Mouse (Mus musculus): ENCODE measurements around the gene Ahnak2.
A peak's percentile ranks its signal among the peaks of the same experiment; 100 is the strongest.

Gene Ahnak2

GRCm38 (mm10) chr12:112760154-112760926 is 42.1 kb downstream of the Ahnak2 start, which contains the start of gene Pld4:
TSS of gene Pld4 (plus strand) at chr12:112760655.
- peak; percentile 51 to 54 for DNase-seq (ENCODE audit: low spot score in 2 of 2)

DNA sequence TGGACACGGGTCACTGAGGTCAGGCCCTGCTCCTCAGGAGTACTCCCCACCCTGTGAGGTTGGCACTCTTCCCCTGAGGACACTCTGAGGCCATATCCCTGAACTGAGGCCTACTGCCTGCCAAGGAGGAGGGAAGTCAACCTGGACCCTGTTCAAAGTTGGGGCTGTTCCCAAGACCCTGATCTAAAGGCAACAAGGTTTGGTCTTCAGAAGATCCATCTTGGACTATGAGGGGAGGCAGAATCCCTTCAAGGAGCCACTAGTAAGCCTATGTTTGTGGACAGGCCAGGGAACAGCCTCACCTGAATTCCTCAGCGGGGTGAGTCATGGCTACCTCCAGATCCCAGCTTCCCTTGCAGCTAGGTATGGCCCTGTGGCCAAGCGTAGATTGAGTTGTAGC is 43.0 kb downstream of the Ahnak2 start:
- DNase-seq (ENCODE audit: low spot score in 2 of 2): peak; percentile 17 to 21

GRCm38 (mm10) chr12:112757896-112758295 is 44.6 kb downstream of the Ahnak2 start:
- peak in 1 of 2 experiments; percentile 11 for DNase-seq (ENCODE audit: low spot score in 2 of 2)

DNA sequence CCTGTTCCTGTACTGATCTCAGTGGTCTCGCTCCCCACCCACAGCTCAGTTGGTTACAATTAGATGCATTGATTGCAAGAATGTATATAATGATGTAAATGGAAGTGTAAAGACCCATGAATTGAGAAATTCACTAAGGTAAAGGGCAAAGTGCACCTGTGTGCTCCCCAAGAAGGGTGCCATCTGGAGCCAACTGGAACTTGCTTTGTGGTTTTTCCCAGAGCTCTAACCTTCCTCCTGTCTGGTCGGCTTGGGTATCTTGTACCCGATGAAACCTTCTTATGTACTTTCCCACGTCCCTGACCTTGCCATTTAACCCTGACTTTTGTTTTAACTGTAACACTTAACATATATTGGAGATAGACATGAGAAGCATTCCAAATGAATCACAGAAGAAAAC is 46.6 kb downstream of the Ahnak2 start:
- DNase-seq (ENCODE audit: low spot score in 2 of 2): peak in 1 of 2 experiments; percentile 13

DNA sequence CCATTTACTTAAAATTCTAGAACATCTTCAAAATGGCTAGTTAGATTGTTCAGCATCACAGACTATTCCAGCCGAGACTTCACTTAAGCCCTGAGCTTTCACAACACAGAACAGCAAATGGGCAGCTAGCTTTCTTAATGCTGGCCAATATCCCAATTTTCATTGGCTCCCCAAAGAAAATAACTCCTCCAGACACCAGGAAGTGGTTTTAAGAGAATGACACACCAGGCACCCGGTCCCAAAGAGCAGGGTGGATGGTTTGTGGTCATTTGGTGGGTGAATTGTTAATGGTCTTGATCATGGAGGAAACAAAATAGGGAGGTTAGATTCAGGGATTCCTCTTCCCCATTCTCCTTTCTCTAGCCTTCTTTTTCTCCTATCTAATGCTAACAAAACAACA is 50.1 kb downstream of the Ahnak2 start:
- no peak for DNase-seq (ENCODE audit: low spot score in 2 of 2)

DNA sequence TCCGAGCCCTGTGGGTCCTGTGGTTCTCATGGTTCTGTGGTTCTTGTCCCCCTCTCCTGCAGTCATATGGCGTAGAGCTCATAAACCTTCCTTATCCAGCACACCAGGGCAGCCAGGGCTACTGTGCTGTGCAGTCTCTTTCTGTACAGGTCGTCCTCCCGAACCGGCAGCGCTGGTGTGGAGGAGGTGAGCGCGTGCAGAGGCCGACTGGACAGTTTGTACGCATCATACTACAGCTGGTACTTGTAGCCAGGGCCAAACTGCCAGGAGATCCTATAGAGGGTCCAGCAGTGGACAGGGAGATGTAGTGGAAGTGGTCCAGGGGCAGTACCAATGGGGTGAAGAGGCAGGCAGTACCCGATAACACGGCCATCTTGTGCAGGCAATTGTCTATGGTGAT is 51.5 kb downstream of the Ahnak2 start:
- no peak for DNase-seq (ENCODE audit: low spot score in 2 of 2)

GRCm38 (mm10) chr12:112747606-112747970 is 54.9 kb downstream of the Ahnak2 start:
- DNase-seq (ENCODE audit: low spot score in 2 of 2): no peak

DNA sequence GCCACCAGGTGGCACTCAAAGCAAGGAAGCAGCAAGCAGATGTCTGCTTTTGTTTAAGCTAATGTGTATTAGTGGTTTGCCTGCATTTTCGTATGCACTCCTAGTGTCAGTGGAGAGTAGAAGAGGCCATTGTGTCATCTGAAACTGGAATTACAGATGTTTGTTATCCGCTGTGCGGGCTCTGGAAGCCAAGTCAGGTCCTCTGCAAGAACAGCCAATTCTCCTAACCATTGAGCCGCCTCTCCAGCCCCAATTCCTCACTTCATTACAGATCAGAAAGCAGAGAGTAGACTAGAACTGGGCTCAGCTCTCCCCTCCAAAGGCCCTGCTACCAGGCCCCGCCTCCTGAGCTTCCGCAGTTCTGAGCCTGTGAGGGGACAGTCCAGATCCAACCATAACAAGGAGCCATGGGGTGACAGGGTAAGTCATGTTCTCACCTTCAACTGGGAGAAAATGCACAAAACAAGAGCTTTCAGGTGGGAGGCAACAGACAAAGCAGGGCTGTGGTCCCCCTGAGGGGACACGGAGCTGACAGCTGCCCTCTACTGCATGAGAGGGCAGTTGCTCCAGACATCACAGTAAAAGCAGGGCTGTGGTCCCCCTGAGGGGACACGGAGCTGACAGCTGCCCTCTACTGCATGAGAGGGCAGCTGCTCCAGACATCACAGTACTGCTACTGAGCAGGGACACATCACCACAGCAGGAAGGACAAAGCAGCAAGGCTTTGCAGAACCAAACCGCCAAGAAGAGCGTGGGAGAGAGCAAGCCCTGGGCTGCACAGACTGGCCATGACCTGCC is 55.5 kb downstream of the Ahnak2 start:
- peak in 1 of 2 experiments; percentile 59 for DNase-seq (ENCODE audit: low spot score in 2 of 2)

- DNase-seq (ENCODE audit: low spot score in 2 of 2): no peak
Observed at GRCm38 (mm10) chr12:112746461-112746807, 56.0 kb downstream of the Ahnak2 start.

GRCm38 (mm10) chr12:112745716-112746115 is 56.7 kb downstream of the Ahnak2 start:
- peak in 1 of 2 experiments; percentile 32 for DNase-seq (ENCODE audit: low spot score in 2 of 2)

DNA sequence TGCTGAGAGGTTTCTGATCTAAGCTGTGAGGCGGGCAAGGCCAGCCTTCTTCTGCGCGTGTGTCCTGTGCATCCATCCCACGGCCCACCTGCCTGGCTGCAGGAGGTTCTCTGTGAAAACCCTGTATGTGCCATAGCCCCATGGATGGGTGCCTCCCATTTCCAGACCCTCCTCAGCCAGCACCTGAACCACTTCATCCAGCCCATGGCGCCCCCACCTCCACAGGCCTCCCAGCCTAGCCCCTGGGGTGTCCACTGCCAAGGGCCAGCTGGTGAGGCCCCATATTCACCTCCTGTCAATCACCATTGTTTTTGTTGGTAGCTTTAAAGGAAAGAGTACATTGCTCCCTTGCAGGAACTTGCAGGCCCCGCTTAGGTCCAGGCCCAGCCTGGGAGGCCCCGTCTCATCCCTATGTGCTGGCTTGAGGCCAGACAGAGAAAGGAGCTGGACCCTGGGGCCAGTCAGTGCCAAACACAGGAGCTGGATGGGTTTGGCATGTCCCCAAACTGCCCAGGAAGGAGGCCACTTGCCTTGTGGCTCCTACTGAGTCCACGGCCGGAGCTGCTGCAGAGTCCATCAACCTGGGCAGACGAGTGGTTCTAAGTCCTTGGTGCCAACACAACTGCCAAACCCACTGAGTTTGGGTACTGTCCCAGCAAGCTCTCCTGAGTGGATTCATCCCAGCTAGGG is 57.4 kb downstream of the Ahnak2 start:
- DNase-seq (ENCODE audit: low spot score in 2 of 2): peak in 1 of 2 experiments; percentile 41

- peak in 1 of 2 experiments; percentile 30 for DNase-seq (ENCODE audit: low spot score in 2 of 2)
Observed at GRCm38 (mm10) chr12:112744211-112744610, 58.2 kb downstream of the Ahnak2 start.

GRCm38 (mm10) chr12:112743168-112743975 is 59.1 kb downstream of the Ahnak2 start:
- DNase-seq (ENCODE audit: low spot score in 2 of 2): peak; percentile 89 to 91

DNA sequence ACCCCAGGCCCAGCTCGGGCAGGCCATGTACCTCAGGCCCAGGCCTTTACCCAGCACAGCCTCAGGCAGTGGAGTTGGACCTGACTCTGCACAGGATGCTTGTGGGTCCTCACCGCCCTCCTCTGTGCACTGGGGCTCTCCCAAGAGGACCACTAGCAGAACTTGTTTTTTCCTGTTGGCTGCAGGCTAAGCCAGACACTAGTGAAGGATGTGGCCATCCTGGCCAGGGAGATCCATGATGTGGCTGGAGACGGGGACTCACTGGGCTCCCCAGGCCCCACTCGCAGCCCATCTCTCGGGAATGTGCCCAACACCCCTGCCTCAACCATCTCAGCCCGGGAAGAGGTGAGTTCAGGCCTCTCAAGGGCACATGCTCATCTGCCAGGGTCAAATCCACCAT is 59.7 kb downstream of the Ahnak2 start:
- DNase-seq (ENCODE audit: low spot score in 2 of 2): no peak

- no peak for DNase-seq (ENCODE audit: low spot score in 2 of 2)
Observed at GRCm38 (mm10) chr12:112739023-112739568, 63.4 kb downstream of the Ahnak2 start.

- no peak for DNase-seq (ENCODE audit: low spot score in 2 of 2)
Observed at GRCm38 (mm10) chr12:112738281-112739022, 64.0 kb downstream of the Ahnak2 start.

- peak; percentile 82 to 86 for DNase-seq (ENCODE audit: low spot score in 2 of 2)
Observed at GRCm38 (mm10) chr12:112737761-112738160, 64.7 kb downstream of the Ahnak2 start.

GRCm38 (mm10) chr12:112737081-112737480 is 65.4 kb downstream of the Ahnak2 start:
- no peak for DNase-seq (ENCODE audit: low spot score in 2 of 2)

GRCm38 (mm10) chr12:112736636-112736925 is 65.9 kb downstream of the Ahnak2 start:
- DNase-seq (ENCODE audit: low spot score in 2 of 2): no peak

DNA sequence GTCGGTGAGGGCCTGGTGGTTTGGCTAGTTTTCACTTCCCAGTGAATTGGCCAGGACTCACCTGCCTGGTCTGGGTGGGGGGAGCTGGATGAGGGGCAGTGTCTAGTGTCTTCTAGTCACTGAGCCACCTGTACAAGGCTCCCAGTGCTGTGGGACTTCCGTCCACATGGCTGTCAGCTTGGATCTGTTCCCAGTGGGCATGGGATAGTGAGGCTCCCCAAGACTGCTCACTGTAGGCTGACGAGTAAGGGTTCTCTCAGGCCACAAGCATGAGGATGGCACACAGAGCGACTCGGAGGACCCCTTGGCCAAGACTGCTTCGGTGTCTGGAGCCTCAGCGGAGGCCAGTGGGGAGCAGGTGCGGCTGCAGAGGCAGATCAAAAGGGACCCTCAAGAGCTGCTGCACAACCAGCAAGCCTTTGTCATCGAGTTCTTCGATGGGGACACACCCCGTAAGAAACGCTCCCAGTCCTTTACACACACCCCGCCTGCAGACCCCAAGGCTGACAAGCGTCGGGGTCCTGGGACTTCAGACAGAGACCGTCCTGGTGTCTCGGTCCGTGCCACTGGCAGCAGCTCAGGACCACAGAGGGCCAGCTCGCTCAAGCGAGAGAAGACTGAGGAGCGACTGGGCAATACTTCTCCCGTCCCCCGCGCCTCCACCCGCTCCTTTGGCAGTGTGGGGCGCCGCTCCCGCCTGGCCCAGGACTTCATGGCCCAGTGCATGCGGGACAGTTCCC is 66.4 kb downstream of the Ahnak2 start:
- no peak for DNase-seq (ENCODE audit: low spot score in 2 of 2)
